Mouse (Mus musculus) kidney, adult 2 months (tissue): ENCODE data around the gene B9d2. TPM values are rescaled to one million over a fixed set of nuclear protein-coding genes. Genes with fewer than 3 reads are reported as not detected.

ENCODE experiments used
- DNase-seq: peaks from one replicate; pipeline ENCODE4 v3.0.0; 2021
- H3K27ac ChIP-seq: fragments of 200-500 bp; 2 replicates; pipeline ENCODE4 v1.5.1; 2012; ENCODE audit warnings: low read depth, low read length, control low read depth, inconsistent platforms; ENCODE audit not compliant: insufficient read depth
- H3K27me3 ChIP-seq: fragments of 200-500 bp; replicated peaks from 2 replicates; pipeline ENCODE4 v1.6.1; 2012; ENCODE audit warnings: mild to moderate bottlenecking, moderate library complexity, low read length, inconsistent platforms; ENCODE audit not compliant: control insufficient read depth, insufficient read depth
- H3K36me3 ChIP-seq: fragments of 200-500 bp; 2 replicates; pipeline ENCODE4 v1.6.1; 2012; ENCODE audit warnings: mild to moderate bottlenecking, moderate library complexity, low read length, inconsistent platforms; ENCODE audit not compliant: control insufficient read depth, insufficient read depth
- H3K4me1 ChIP-seq: fragments of 200-500 bp; 2 replicates; pipeline ENCODE4 v1.6.1; 2011; ENCODE audit warnings: low read length; ENCODE audit not compliant: control insufficient read depth, insufficient read depth
- H3K4me3 ChIP-seq: fragments of 200-500 bp; 2 replicates; pipeline ENCODE4 v1.5.1; 2011; ENCODE audit warnings: mild to moderate bottlenecking, low read depth, low read length, control low read depth; ENCODE audit not compliant: insufficient read depth
- CTCF ChIP-seq: fragments of 200-500 bp; conservative IDR thresholded peaks from 2 replicates; pipeline ENCODE4 v1.5.1; 2011; ENCODE audit warnings: low read depth, mild to moderate bottlenecking, control low read depth, low read length, moderate library complexity, mixed read lengths; ENCODE audit not compliant: insufficient read depth, insufficient read length
- POLR2A ChIP-seq: fragments of 200-500 bp; IDR thresholded peaks from one replicate; pipeline ENCODE4 v1.6.1; 2011; ENCODE audit warnings: low read depth, low read length, control low read depth
- WGBS: fragments of 180-500 bp; shearing (Covaris S2); methylation state at CpG from one replicate; pipeline ENCODE4 v1.1.7; 2018; 5-methylcytosine and 5-hydroxymethylcytosine counted together
- polyA plus RNA-seq: library from polyadenylated mRNA; depleted of rRNA; stranded (reverse); fragments of >200 nt; gene quantifications from 2 replicates; pipeline ENCODE4 v1.2.3, GENCODE M21; 2012; rRNA removed

Gene B9d2
- polyA plus RNA-seq, 1 experiment = 63.1 TPM

- 86% methylated on average over 2 of the region's 2 CpGs for WGBS
- Histone ChIP-seq H3K4me3 (no peak overlapping the region), H3K4me1 (no peaks in the 10 kb centered on the region), H3K27me3 (no peaks in the 10 kb centered on the region), H3K27ac (no peak overlapping the region), H3K36me3 (peaks cover 14% of the 10 kb centered on the region; the same call in 1 of the 2 replicates)
- TF ChIP-seq CTCF = no peak
- TF ChIP-seq POLR2A = no peak
- no peak for DNase-seq
Measured at GRCm38 (mm10) chr7:25729862-25730261, 49.3 kb downstream of the B9d2 start.

- no peaks in the 10 kb centered on the region for H3K4me1 ChIP-seq
- peaks cover 15% of the 10 kb centered on the region for H3K36me3 ChIP-seq
- H3K4me3 ChIP-seq = no peak overlapping the region
- WGBS = 78% methylated on average over 8 of the region's 8 CpGs
- no peak for DNase-seq
- TF ChIP-seq POLR2A (no peak), CTCF (no peak)
- H3K27me3 ChIP-seq = no peaks in the 10 kb centered on the region
- H3K27ac ChIP-seq = no peak overlapping the region
Measured at GRCm38 (mm10) chr7:25731294-25732055, 50.9 kb downstream of the B9d2 start.

- Histone ChIP-seq H3K27ac (no peak overlapping the region), H3K4me1 (no peaks in the 10 kb centered on the region), H3K4me3 (no peak overlapping the region), H3K36me3 (peaks cover 24% of the 10 kb centered on the region), H3K27me3 (no peaks in the 10 kb centered on the region)
- 78% methylated on average over 4 of the region's 4 CpGs for WGBS
- no peak for DNase-seq
- TF ChIP-seq CTCF = no peak
- no peak for TF ChIP-seq POLR2A
Measured at GRCm38 (mm10) chr7:25734991-25735390, 54.4 kb downstream of the B9d2 start.

Other genes starting within 250 kb of the B9d2 start
- gene Ceacam1, start 203.2 kb upstream of the B9d2 start, polyA plus RNA-seq = 32.1 TPM in 2 replicates
- 36.3 and 41.2 TPM in 2 replicates for gene Ceacam2, start 140.9 kb upstream of the B9d2 start, polyA plus RNA-seq
- 31.4 and 49.7 TPM in 2 replicates for gene Erich4, start 64.9 kb upstream of the B9d2 start, polyA plus RNA-seq
- gene Dmac2, start 61.4 kb upstream of the B9d2 start, polyA plus RNA-seq = 114 and 134 TPM in 2 replicates
- gene B3gnt8, start 54.1 kb upstream of the B9d2 start, polyA plus RNA-seq = 9.6 and 10.6 TPM in 2 replicates
- gene Bckdha, start 21.8 kb upstream of the B9d2 start, polyA plus RNA-seq = 675 and 763 TPM in 2 replicates
- 64.9 and 70.1 TPM in 2 replicates for gene Exosc5, start 21.6 kb upstream of the B9d2 start, polyA plus RNA-seq
- 0.27 and 0.48 TPM in 2 replicates for gene Tmem91, start 5.6 kb upstream of the B9d2 start, polyA plus RNA-seq
- gene Tgfb1, start 6.2 kb downstream of the B9d2 start, polyA plus RNA-seq = 18.9 and 24.5 TPM in 2 replicates
- gene Ccdc97, start 38.3 kb downstream of the B9d2 start, polyA plus RNA-seq = 52.5 and 53.5 TPM in 2 replicates
- gene Hnrnpul1, start 74.0 kb downstream of the B9d2 start, polyA plus RNA-seq = 33.3 and 41.7 TPM in 2 replicates
- 31.0 and 36.1 TPM in 2 replicates for gene Axl, start 107.9 kb downstream of the B9d2 start, polyA plus RNA-seq
- 22.1 and 26.2 TPM in 2 replicates for gene Cyp2s1, start 136.1 kb downstream of the B9d2 start, polyA plus RNA-seq
- gene Cyp2b10, start 216.8 kb downstream of the B9d2 start, polyA plus RNA-seq = not detected in 2 replicates